Mouse (Mus musculus): ENCODE measurements around the gene Tmbim1.

- no peak for TF ChIP-seq POLR2A (IDR thresholded peaks at IDR 0.05; ENCODE audit: low read depth, low read length)
- TF ChIP-seq CTCF (IDR thresholded peaks at IDR 0.05; ENCODE audit: extremely low read depth, insufficient read length, insufficient replicate concordance, low read depth, low read length): no peak
Observed at GRCm38 (mm10) chr1:74341898-74342297, 36.5 kb upstream of the Tmbim1 start.
